8 mouse cellular contexts compared by ENCODE assay signal in genomic region chr19:5424092-5424781, GRCm38 (mm10). TPM values are rescaled to one million over a fixed set of nuclear protein-coding genes. Genes with fewer than 3 reads are reported as not detected.
DNase-seq lines count a peak whose midpoint lies in the region; ATAC-seq lines count a peak whose summit lies in the region.

No protein-coding gene starts in this region.

- peaks cover 23% of the 10 kb centered on the region for H3K4me1 ChIP-seq in liver, embryonic 16.5 days (ENCODE audit: control insufficient read depth, low read depth, low read length)
- peaks cover 49% of the 10 kb centered on the region for H3K4me1 ChIP-seq in neural tube, embryonic 13.5 days (replicated peaks)

- DNase-seq in 3T3-L1 (ENCODE audit: low read depth, low spot score) (peak; percentile 72), R1 (ENCODE audit: low read depth, low spot score) (peak; percentile 80)
- peak; percentile 85 for DNase-seq in embryo, embryonic 11 days
- DNase-seq in kidney, adult 11 months, result peak; percentile 76
- peak; percentile 92 for DNase-seq in testis, postnatal 10 days (ENCODE audit: low spot score)

- WGBS in liver, embryonic 16.5 days (ENCODE audit: insufficient replicate concordance), result under 1% methylated on average over 47 of the region's 48 CpGs
- WGBS in neural tube, embryonic 13.5 days, result under 1% methylated on average over 42 of the region's 48 CpGs

- no peaks in the 10 kb centered on the region for H3K27me3 ChIP-seq in liver, embryonic 16.5 days (ENCODE audit: control insufficient read depth, insufficient read depth, low read depth, low read length)
- H3K27me3 ChIP-seq in neural tube, embryonic 13.5 days, result no peaks in the 10 kb centered on the region

- H3K9me3 ChIP-seq in liver, embryonic 16.5 days (replicated peaks; ENCODE audit: control insufficient read depth, low read length), result no peaks in the 10 kb centered on the region
- no peaks in the 10 kb centered on the region for H3K9me3 ChIP-seq in neural tube, embryonic 13.5 days

- H3K4me3 ChIP-seq in liver, embryonic 16.5 days (ENCODE audit: low read depth, low read length), result peak overlapping the region; percentile 88
- H3K4me3 ChIP-seq in neural tube, embryonic 13.5 days, result peak overlapping the region; percentile 88

- peaks cover 8% of the 10 kb centered on the region; the same call in 1 of the 2 replicates for H3K36me3 ChIP-seq in liver, embryonic 16.5 days (ENCODE audit: control insufficient read depth, insufficient read depth)
- peaks cover 61% of the 10 kb centered on the region for H3K36me3 ChIP-seq in neural tube, embryonic 13.5 days

- ATAC-seq in granulocyte monocyte progenitor cell, adult 5-6 weeks (replicated peaks; ENCODE audit: poor library complexity, severe bottlenecking), result peak; percentile 36
- ATAC-seq in liver, embryonic 16.5 days (ENCODE audit: low read depth), result peak; percentile 53
- peak; percentile 66 for ATAC-seq in neural tube, embryonic 13.5 days (ENCODE audit: low read depth)

- H3K9ac ChIP-seq in liver, embryonic 16.5 days (ENCODE audit: low read depth, low read length), result peak overlapping the region; percentile 82
- peak overlapping the region; percentile 92 for H3K9ac ChIP-seq in neural tube, embryonic 13.5 days

- peak overlapping the region; percentile 90 for H3K4me2 ChIP-seq in liver, embryonic 16.5 days (ENCODE audit: low read depth, low read length)
- H3K4me2 ChIP-seq in neural tube, embryonic 13.5 days, result peak overlapping the region; percentile 94

- H3K27ac ChIP-seq in liver, embryonic 16.5 days (ENCODE audit: low read length), result peak overlapping the region; percentile 90
- peak overlapping the region; percentile 95 for H3K27ac ChIP-seq in neural tube, embryonic 13.5 days (replicated peaks)

RNA-seq across cellular contexts. Expression of gene Drap1, which starts 0.5 kb away (rescaled TPM):
- 160 and 218 TPM in 2 replicates for total RNA-seq in granulocyte monocyte progenitor cell, adult 5-6 weeks (2014; fragmentation: Nextera tagmentation)
- total RNA-seq in granulocyte monocyte progenitor cell, adult 5-6 weeks (2017), result 119 and 145 TPM in 2 replicates
- 61.4 and 64.5 TPM in 2 replicates for polyA plus RNA-seq in liver, embryonic 16.5 days (2015; fragmentation: Nextera tagmentation; extraction: Ambion mirVana)
- polyA plus RNA-seq in neural tube, embryonic 13.5 days (2015; fragmentation: Nextera tagmentation; extraction: Ambion mirVana), result 318 and 326 TPM in 2 replicates

RNA-seq across cellular contexts. Expression of gene AI837181, which starts 0.7 kb away (rescaled TPM):
- total RNA-seq in granulocyte monocyte progenitor cell, adult 5-6 weeks (2014; fragmentation: Nextera tagmentation), result 30.1 and 32.7 TPM in 2 replicates
- total RNA-seq in granulocyte monocyte progenitor cell, adult 5-6 weeks (2017), result 10.9 and 12.2 TPM in 2 replicates
- polyA plus RNA-seq in liver, embryonic 16.5 days (2015; fragmentation: Nextera tagmentation; extraction: Ambion mirVana), result 6.1 and 7.1 TPM in 2 replicates
- 69.5 and 75.5 TPM in 2 replicates for polyA plus RNA-seq in neural tube, embryonic 13.5 days (2015; fragmentation: Nextera tagmentation; extraction: Ambion mirVana)

RNA-seq across cellular contexts. Expression of gene Tsga10ip, which starts 21.9 kb away (rescaled TPM):
- total RNA-seq in granulocyte monocyte progenitor cell, adult 5-6 weeks (2014; fragmentation: Nextera tagmentation), result not detected in 2 replicates
- 1.9 TPM in 1 of 2 replicates, not detected in the other for total RNA-seq in granulocyte monocyte progenitor cell, adult 5-6 weeks (2017)
- 0.05 and 0.26 TPM in 2 replicates for polyA plus RNA-seq in liver, embryonic 16.5 days (2015; fragmentation: Nextera tagmentation; extraction: Ambion mirVana)
- 0.20 TPM in 1 of 2 replicates, not detected in the other for polyA plus RNA-seq in neural tube, embryonic 13.5 days (2015; fragmentation: Nextera tagmentation; extraction: Ambion mirVana)

RNA-seq across cellular contexts. Expression of gene Fosl1, which starts 23.1 kb away (rescaled TPM):
- 0.32 TPM in 1 of 2 replicates, not detected in the other for total RNA-seq in granulocyte monocyte progenitor cell, adult 5-6 weeks (2014; fragmentation: Nextera tagmentation)
- 0.57 TPM in 1 of 2 replicates, not detected in the other for total RNA-seq in granulocyte monocyte progenitor cell, adult 5-6 weeks (2017)
- polyA plus RNA-seq in liver, embryonic 16.5 days (2015; fragmentation: Nextera tagmentation; extraction: Ambion mirVana), result not detected in 2 replicates
- 0.59 TPM in 1 of 2 replicates, not detected in the other for polyA plus RNA-seq in neural tube, embryonic 13.5 days (2015; fragmentation: Nextera tagmentation; extraction: Ambion mirVana)

RNA-seq across cellular contexts. Expression of gene Ccdc85b, which starts 33.5 kb away (rescaled TPM):
- 0.68 and 1.9 TPM in 2 replicates for total RNA-seq in granulocyte monocyte progenitor cell, adult 5-6 weeks (2014; fragmentation: Nextera tagmentation)
- total RNA-seq in granulocyte monocyte progenitor cell, adult 5-6 weeks (2017), result 2.5 and 4.1 TPM in 2 replicates
- 0.86 and 0.97 TPM in 2 replicates for polyA plus RNA-seq in liver, embryonic 16.5 days (2015; fragmentation: Nextera tagmentation; extraction: Ambion mirVana)
- polyA plus RNA-seq in neural tube, embryonic 13.5 days (2015; fragmentation: Nextera tagmentation; extraction: Ambion mirVana), result 10.7 and 11.1 TPM in 2 replicates

Comparison
In these comparisons a context has a peak if more than half of its experiments do, and no peak if none do; other contexts are left out.
1. Peak in every context shown above with its lines: DNase-seq, ATAC-seq, H3K4me3 ChIP-seq and H3K27ac ChIP-seq.